Mouse (Mus musculus) bone marrow, adult 2 months (tissue): ENCODE data around the gene Smpx.

ENCODE experiments used
- CTCF ChIP-seq: fragments of 200-500 bp; IDR thresholded peaks from 2 replicates; pipeline ENCODE4 v1.5.1; 2011; ENCODE audit warnings: low read length, control low read depth; ENCODE audit not compliant: control insufficient read depth, insufficient read depth
- POLR2A ChIP-seq: fragments of 200-500 bp; IDR thresholded peaks from 2 replicates; pipeline ENCODE4 v1.6.1; 2011; ENCODE audit warnings: low read depth, mild to moderate bottlenecking, control low read depth, low read length, borderline replicate concordance; ENCODE audit not compliant: control insufficient read depth

DNA sequence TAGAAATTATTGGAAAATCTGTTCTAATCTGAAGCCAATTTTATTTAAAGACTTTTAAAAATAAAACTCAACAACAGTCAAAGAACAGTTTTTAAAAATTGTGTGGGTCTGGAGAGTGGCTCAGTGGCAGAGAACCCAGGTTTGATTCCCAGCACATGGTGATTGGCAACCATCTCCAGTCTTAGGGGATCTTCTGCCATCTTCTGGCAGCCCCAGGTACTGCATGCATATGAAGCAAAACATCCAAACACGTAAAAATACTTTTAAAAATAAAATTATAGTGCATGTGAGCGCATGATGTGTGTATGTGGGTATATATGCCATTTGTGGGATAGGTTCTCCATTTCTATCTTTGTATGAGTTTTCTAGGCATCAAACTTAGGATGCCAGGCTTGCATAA lies 26.9 kb upstream of the Smpx start:
- TF ChIP-seq CTCF (no peak), POLR2A (no peak)
